Mouse (Mus musculus) neural tube, embryonic 11.5 days (tissue): ENCODE results near the gene Med13l. TPM values are rescaled to one million over a fixed set of nuclear protein-coding genes. Genes with fewer than 3 reads are reported as not detected.

ENCODE experiments used
- ATAC-seq: fragments of 200-750 bp; cut with Nextera tagmentation; 2 replicates; pipeline ENCODE4 v1.8.0; 2017; ENCODE audit warnings: moderate number of reproducible peaks, mild to moderate bottlenecking, moderate TSS enrichment, moderate library complexity; ENCODE audit not compliant: insufficient read depth, low FRiP score, low TSS enrichment
- DNase-seq: peaks from one replicate; pipeline ENCODE4 v3.0.0-alpha.2; 2015; ENCODE audit warnings: low spot score
- H3K27ac ChIP-seq: fragments of 300-500 bp; sonication (generic); 2 replicates; pipeline ENCODE4 v1.5.1; 2014; ENCODE audit warnings: low read depth, mild to moderate bottlenecking, low read length
- H3K27me3 ChIP-seq: fragments of 300-500 bp; sonication (generic); 2 replicates; pipeline ENCODE4 v1.6.1; 2014; ENCODE audit warnings: mild to moderate bottlenecking, low read length, mixed read lengths; ENCODE audit not compliant: control insufficient read depth, insufficient read depth
- H3K36me3 ChIP-seq: fragments of 300-500 bp; sonication (generic); 2 replicates; pipeline ENCODE4 v1.6.1; 2014; ENCODE audit warnings: mild to moderate bottlenecking, low read length, moderate library complexity, mixed read lengths; ENCODE audit not compliant: control insufficient read depth, insufficient read depth
- H3K4me1 ChIP-seq: fragments of 300-500 bp; sonication (generic); 2 replicates; pipeline ENCODE4 v1.6.1; 2014; ENCODE audit warnings: low read length, mixed read lengths; ENCODE audit not compliant: control insufficient read depth, insufficient read depth
- H3K4me2 ChIP-seq: fragments of 300-500 bp; sonication (generic); 2 replicates; pipeline ENCODE4 v1.6.1; 2014; ENCODE audit warnings: low read depth, mild to moderate bottlenecking, moderate library complexity
- H3K4me3 ChIP-seq: fragments of 300-500 bp; sonication (generic); 2 replicates; pipeline ENCODE4 v1.5.1; 2014; ENCODE audit warnings: low read depth, low read length
- H3K9ac ChIP-seq: fragments of 300-500 bp; sonication (generic); 2 replicates; pipeline ENCODE4 v1.6.1; 2014; ENCODE audit warnings: mild to moderate bottlenecking, low read length
- H3K9me3 ChIP-seq: fragments of 300-500 bp; sonication (generic); 2 replicates; pipeline ENCODE4 v1.6.1; 2016; ENCODE audit warnings: low read length; ENCODE audit not compliant: control insufficient read depth
- WGBS: fragments of 180-500 bp; shearing (Covaris S2); extraction: QIAGEN DNeasy Blood & Tissue Kit; methylation state at CpG from one replicate; pipeline ENCODE4 v1.1.7; 2014; 5-methylcytosine and 5-hydroxymethylcytosine counted together
- polyA plus RNA-seq: library from polyadenylated mRNA; unstranded; fragments of >200 nt; fragmentation: Nextera tagmentation; extraction: Ambion mirVana; gene quantifications from 2 replicates; pipeline ENCODE4 v1.2.1, GENCODE M21; 2014

Med13l gene
- polyA plus RNA-seq, 1 experiment from 2014 or later = 14.6 TPM

DNA sequence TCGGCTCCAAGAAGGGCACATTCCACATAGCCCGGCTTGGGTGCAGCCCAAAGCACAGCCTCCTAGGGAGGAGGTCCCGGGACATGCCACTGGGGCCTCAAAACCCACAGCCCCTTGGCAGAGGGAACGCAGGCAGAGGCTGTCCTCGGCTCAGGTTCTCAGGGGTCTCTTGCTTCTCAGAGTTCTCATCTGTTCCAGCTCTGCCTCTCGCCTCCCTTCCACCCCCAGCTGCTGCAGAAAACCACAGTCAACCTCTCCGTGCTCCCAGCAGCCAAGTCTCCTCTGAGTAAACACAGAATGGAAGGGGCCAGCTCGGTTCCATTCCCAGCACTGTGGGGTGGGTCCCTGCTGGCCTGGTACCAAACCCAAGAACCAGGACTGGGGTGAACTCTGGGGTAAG lies 25.3 kb upstream of the Med13l start:
- H3K4me3 ChIP-seq = no peak overlapping the region
- H3K36me3 ChIP-seq = no peaks in the 10 kb centered on the region
- H3K9ac ChIP-seq = no peak overlapping the region
- H3K27ac ChIP-seq = no peak overlapping the region
- no peak overlapping the region for H3K4me2 ChIP-seq
- no peak for DNase-seq
- no peak for ATAC-seq
- WGBS = 48% methylated on average over 8 of the region's 8 CpGs
- H3K9me3 ChIP-seq = no peaks in the 10 kb centered on the region
- peaks cover 5% of the 10 kb centered on the region for H3K4me1 ChIP-seq
- H3K27me3 ChIP-seq = no peaks in the 10 kb centered on the region

DNA sequence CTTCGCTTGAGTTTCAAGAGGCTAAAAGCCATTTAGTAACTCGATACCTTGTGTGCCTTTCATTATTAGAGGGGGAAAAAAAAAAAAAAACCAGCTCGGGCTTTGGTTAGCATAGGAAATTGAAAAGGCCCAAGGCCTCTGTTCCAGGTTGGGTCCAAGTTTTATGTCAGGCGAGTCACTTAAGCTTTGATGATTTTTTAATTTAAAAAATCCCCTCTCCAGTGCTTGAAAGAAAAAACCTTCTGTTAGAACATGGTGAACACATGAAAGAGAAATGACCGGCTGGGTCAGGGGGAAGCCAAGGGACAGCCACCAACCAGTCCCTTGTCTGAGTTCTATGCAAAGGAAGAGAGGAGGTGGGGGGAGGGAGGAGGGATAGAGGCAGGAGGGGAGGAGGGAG lies 22.0 kb upstream of the Med13l start:
- H3K9me3 ChIP-seq = no peaks in the 10 kb centered on the region
- no peak overlapping the region for H3K4me3 ChIP-seq
- 36% methylated on average over 5 of the region's 5 CpGs for WGBS
- H3K36me3 ChIP-seq = no peaks in the 10 kb centered on the region
- DNase-seq (no peak), ATAC-seq (no peak)
- no peak overlapping the region for H3K9ac ChIP-seq
- H3K27ac ChIP-seq = no peak overlapping the region
- no peaks in the 10 kb centered on the region for H3K4me1 ChIP-seq
- no peaks in the 10 kb centered on the region for H3K27me3 ChIP-seq
- no peak overlapping the region for H3K4me2 ChIP-seq

DNA sequence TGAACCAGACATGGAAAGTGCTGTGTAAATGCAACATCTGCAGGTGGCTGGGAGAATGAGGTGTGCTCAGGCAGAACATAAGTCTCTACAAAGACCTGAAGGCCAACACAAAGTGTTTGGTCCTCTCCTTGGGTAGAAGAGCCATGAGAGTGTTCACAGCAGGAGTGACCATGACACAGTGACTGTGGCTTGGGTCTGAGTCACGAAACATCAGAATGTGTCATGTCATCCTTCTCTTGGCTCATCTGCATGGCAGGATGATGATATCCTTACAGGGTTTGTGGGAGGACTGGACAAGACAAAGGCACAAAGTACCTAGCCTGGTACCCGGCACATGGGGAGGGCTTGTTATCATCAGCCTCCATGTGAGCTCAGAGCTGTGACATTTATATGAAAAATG lies 16.7 kb upstream of the Med13l start:
- no peak overlapping the region for H3K4me3 ChIP-seq
- WGBS = 86% methylated on average over 2 of the region's 2 CpGs
- DNase-seq = no peak
- ATAC-seq = no peak
- H3K36me3 ChIP-seq = no peaks in the 10 kb centered on the region
- no peak overlapping the region for H3K4me2 ChIP-seq
- H3K27me3 ChIP-seq = no peaks in the 10 kb centered on the region
- H3K9me3 ChIP-seq = no peaks in the 10 kb centered on the region
- H3K4me1 ChIP-seq = no peaks in the 10 kb centered on the region
- H3K27ac ChIP-seq = no peak overlapping the region
- H3K9ac ChIP-seq = no peak overlapping the region

GRCm38 (mm10) chr5:118550493-118550892 lies 10.0 kb upstream of the Med13l start:
- ATAC-seq = no peak
- Histone ChIP-seq H3K9me3 (no peaks in the 10 kb centered on the region), H3K4me2 (no peak overlapping the region), H3K27ac (no peak overlapping the region), H3K27me3 (no peaks in the 10 kb centered on the region), H3K4me1 (no peaks in the 10 kb centered on the region), H3K4me3 (no peak overlapping the region), H3K36me3 (no peaks in the 10 kb centered on the region), H3K9ac (no peak overlapping the region)
- DNase-seq = no peak
- WGBS = 60% methylated on average over 5 of the region's 5 CpGs

DNA sequence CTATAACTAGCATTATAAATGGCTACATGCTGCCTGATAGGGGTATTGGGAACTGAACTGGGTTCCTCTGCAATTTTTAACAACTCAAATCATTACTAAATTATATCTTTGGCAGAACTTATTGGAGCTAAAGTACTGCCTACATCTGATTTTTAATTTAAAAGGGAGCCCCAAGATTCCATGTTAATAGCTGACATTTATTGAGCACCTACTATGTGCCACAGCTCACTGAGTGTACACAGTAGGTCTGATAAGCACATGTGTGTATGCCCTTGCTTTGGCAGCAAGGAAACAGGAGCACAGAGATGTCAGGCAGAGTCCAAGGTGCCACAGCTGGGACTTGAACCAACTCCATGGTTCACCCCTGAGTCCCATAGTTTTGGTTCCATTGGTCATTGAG lies 7.2 kb upstream of the Med13l start:
- no peaks in the 10 kb centered on the region for H3K9me3 ChIP-seq
- H3K27ac ChIP-seq = no peak overlapping the region
- H3K4me1 ChIP-seq = no peaks in the 10 kb centered on the region
- no peak overlapping the region for H3K4me2 ChIP-seq
- H3K9ac ChIP-seq = no peak overlapping the region
- H3K36me3 ChIP-seq = no peaks in the 10 kb centered on the region
- no peak for ATAC-seq
- H3K4me3 ChIP-seq = no peak overlapping the region
- DNase-seq = no peak
- no peaks in the 10 kb centered on the region for H3K27me3 ChIP-seq

DNA sequence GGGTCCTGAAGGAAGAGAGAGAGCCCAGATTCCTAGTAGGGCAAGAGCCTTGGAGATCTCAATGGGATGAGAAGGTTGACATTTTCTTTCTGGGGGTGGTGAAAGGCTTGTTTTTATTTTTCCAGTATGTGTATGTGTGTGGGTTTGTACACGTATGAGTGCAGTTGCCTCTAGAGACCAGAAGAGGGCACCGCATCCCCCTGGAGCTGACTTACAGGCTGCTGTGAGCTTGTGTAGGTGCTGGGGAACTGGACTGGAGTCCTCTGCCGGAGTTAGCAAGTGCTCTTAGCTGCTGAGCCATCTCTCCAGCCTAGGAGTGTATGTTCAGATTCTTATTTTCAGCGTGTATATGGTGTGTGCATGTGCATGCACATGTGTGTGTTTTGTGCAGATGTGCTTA lies 5.2 kb upstream of the Med13l start:
- DNase-seq (no peak), ATAC-seq (no peak)
- Histone ChIP-seq H3K9ac (no peak overlapping the region), H3K9me3 (no peaks in the 10 kb centered on the region), H3K4me1 (no peaks in the 10 kb centered on the region), H3K27ac (no peak overlapping the region), H3K36me3 (no peaks in the 10 kb centered on the region), H3K27me3 (no peaks in the 10 kb centered on the region), H3K4me3 (no peak overlapping the region), H3K4me2 (no peak overlapping the region)
- WGBS = 96% methylated on average over 4 of the region's 4 CpGs

DNA sequence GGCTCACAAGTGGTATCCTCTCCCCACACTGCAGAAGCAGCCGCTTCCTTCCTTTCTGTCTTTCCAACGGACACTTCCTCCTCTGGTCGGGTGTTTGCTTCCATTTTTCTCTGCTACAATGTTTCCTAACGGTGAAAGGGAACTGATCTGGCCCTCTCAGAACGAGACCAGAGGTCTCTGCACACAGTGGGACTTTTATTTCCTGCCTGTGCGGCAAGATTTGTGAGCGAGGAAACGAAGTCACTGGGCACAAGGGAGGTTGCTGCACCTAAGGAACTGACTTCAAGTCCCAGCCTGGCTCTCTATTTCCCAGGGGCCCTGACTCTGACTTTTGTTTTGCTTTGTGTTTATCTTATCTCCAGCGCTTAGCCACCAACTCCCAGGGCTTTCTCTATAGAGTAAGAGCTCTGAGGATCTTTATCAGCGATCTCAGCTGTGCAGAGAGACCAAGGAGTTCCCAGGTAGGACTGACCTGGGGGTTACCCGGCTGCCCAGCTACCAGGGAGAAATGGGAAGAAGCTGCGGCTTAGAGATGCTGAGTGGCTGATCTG lies 4.0 kb upstream of the Med13l start:
- no peaks in the 10 kb centered on the region for H3K9me3 ChIP-seq
- H3K4me2 ChIP-seq = no peak overlapping the region
- no peak overlapping the region for H3K9ac ChIP-seq
- no peak overlapping the region for H3K4me3 ChIP-seq
- H3K36me3 ChIP-seq = no peaks in the 10 kb centered on the region
- no peak overlapping the region for H3K27ac ChIP-seq
- no peak for ATAC-seq
- WGBS = 40% methylated on average over 12 of the region's 12 CpGs
- H3K4me1 ChIP-seq = no peaks in the 10 kb centered on the region
- DNase-seq = no peak
- H3K27me3 ChIP-seq = no peaks in the 10 kb centered on the region

GRCm38 (mm10) chr5:118558841-118559240 lies 1.6 kb upstream of the Med13l start:
- no peaks in the 10 kb centered on the region for H3K9me3 ChIP-seq
- WGBS = 77% methylated on average over 6 of the region's 6 CpGs
- no peak overlapping the region for H3K4me3 ChIP-seq
- no peak overlapping the region for H3K27ac ChIP-seq
- peaks cover 14% of the 10 kb centered on the region for H3K4me1 ChIP-seq
- no peaks in the 10 kb centered on the region for H3K27me3 ChIP-seq
- ATAC-seq (no peak), DNase-seq (no peak)
- no peaks in the 10 kb centered on the region for H3K36me3 ChIP-seq
- no peak overlapping the region for H3K4me2 ChIP-seq
- H3K9ac ChIP-seq = no peak overlapping the region

- Histone ChIP-seq H3K4me3 (peak overlapping the region; percentile 84), H3K27me3 (no peaks in the 10 kb centered on the region), H3K4me2 (peak overlapping the region; percentile 74), H3K36me3 (no peaks in the 10 kb centered on the region), H3K27ac (peak overlapping the region; percentile 95), H3K9ac (peak overlapping the region; percentile 95), H3K9me3 (no peaks in the 10 kb centered on the region), H3K4me1 (peaks cover 16% of the 10 kb centered on the region)
- ATAC-seq (peak; percentile 88), DNase-seq (peak; percentile 90)
- WGBS = under 1% methylated on average over 48 of the region's 101 CpGs
Observed at GRCm38 (mm10) chr5:118559584-118560384, 695 bp upstream of the Med13l start.
